Comparison of ENCODE assay signal across 26 mouse cellular contexts in the genomic region with DNA sequence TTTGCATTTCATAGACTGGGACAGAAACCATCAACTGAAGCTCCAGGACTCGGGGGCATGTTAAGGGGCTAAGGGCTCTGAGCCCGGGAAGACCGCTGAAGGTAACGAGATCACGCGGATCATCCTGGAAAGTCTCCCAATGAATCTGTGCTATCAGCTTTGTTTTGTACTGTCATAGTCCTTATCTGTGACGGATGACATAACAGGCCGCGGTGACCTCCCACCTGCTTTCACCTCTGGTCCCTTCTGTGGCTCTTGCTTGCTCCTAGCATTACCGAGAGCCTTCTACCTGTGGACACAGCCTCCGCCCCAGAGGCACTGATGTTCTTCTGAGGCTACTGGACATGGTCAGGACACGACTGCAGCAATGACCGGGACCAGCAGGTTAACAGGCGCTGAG. TPM values are rescaled to one million over a fixed set of nuclear protein-coding genes. Genes with fewer than 3 reads are reported as not detected.
"Had no signal": no experiment of that assay in that cellular context is flagged by ENCODE, and none has a peak within 500 bp of the region (broad histone marks: within the 10 kb centered on the region; RNA-seq: fewer than 3 reads in every experiment).

No protein-coding gene starts in this region.

- DNase-seq: lung, adult 18-20 months; lung, embryonic 14.5 days; lung, postnatal 10 days; lung, postnatal 4 days; midbrain, embryonic 14.5 days; retina, postnatal 1 day; right cerebral cortex, adult 18-20 months; right cerebral cortex, postnatal 25 days; right cerebral cortex, postnatal 4 days; spleen, adult 18-20 months; thymus, adult 18-20 months; thymus, postnatal 14 days; thymus, postnatal 36 days had no signal

- ATAC-seq: midbrain, embryonic 16.5 days had no signal

- H3K9ac ChIP-seq: liver, embryonic 15.5 days; lung, embryonic 14.5 days; midbrain, embryonic 12.5 days; neural tube, embryonic 13.5 days; neural tube, embryonic 15.5 days had no signal

- H3K4me2 ChIP-seq: liver, embryonic 15.5 days; lung, embryonic 14.5 days; midbrain, embryonic 12.5 days; neural tube, embryonic 13.5 days; neural tube, embryonic 15.5 days had no signal

- H3K9me3 ChIP-seq: liver, embryonic 15.5 days; midbrain, embryonic 10.5 days; midbrain, embryonic 12.5 days; neural tube, embryonic 13.5 days; neural tube, embryonic 15.5 days had no signal

- H3K27ac ChIP-seq: liver, embryonic 15.5 days; midbrain, embryonic 10.5 days; midbrain, embryonic 12.5 days; neural tube, embryonic 13.5 days; neural tube, embryonic 15.5 days had no signal

- H3K36me3 ChIP-seq: liver, embryonic 15.5 days had no signal

- H3K4me3 ChIP-seq: liver, embryonic 15.5 days; midbrain, embryonic 10.5 days; midbrain, embryonic 12.5 days; myocyte; neural tube, embryonic 13.5 days; neural tube, embryonic 15.5 days had no signal

- H3K27me3 ChIP-seq: liver, embryonic 15.5 days; neural tube, embryonic 13.5 days; neural tube, embryonic 15.5 days had no signal

- H3K4me1 ChIP-seq: liver, embryonic 15.5 days; midbrain, embryonic 10.5 days; midbrain, embryonic 12.5 days; neural tube, embryonic 13.5 days; neural tube, embryonic 15.5 days had no signal

RNA-seq across cellular contexts. Expression of gene Plin1, which starts 3.8 kb away (rescaled TPM):
- total RNA-seq: megakaryocyte, adult 5-6 weeks; megakaryocyte-erythroid progenitor cell, adult 5-6 weeks had no signal
- polyA plus RNA-seq: liver, embryonic 15.5 days; lung, embryonic 14.5 days; midbrain, embryonic 12.5 days; myocyte; neural tube, embryonic 11.5 days; neural tube, embryonic 13.5 days; stomach, embryonic 14.5 days; stomach, embryonic 16.5 days had no signal

RNA-seq across cellular contexts. Expression of gene Wdr93, which starts 6.5 kb away (rescaled TPM):
- total RNA-seq: megakaryocyte, adult 5-6 weeks; megakaryocyte-erythroid progenitor cell, adult 5-6 weeks had no signal

RNA-seq across cellular contexts. Expression of gene Mesp1, which starts 57.1 kb away (rescaled TPM):
- total RNA-seq: megakaryocyte, adult 5-6 weeks; megakaryocyte-erythroid progenitor cell, adult 5-6 weeks had no signal
- polyA plus RNA-seq: liver, embryonic 15.5 days; lung, embryonic 14.5 days; lung, embryonic 16.5 days; midbrain, embryonic 12.5 days; myocyte; neural tube, embryonic 11.5 days; neural tube, embryonic 13.5 days; neural tube, embryonic 15.5 days; stomach, embryonic 14.5 days; stomach, embryonic 16.5 days had no signal
